Mouse (Mus musculus) intestine, embryonic 16.5 days (tissue): ENCODE measurements at regions not wholly inside any gene's neighbourhood (a gene's known extent, or its start where the extent isn't known, plus 50 kb on each side); places are given as distances from the start of the nearest gene placed in this dataset.

ENCODE experiments used
- ATAC-seq: fragments of 200-750 bp; cut with Nextera tagmentation; 2 replicates; pipeline ENCODE4 v1.8.0; 2017; ENCODE audit warnings: moderate TSS enrichment, moderate library complexity
- H3K27ac ChIP-seq: fragments of 300-500 bp; sonication (generic); 2 replicates; pipeline ENCODE4 v1.5.1; 2014; ENCODE audit warnings: mild to moderate bottlenecking, low read length
- H3K27me3 ChIP-seq: fragments of 300-500 bp; sonication (generic); replicated peaks from 2 replicates; pipeline ENCODE4 v1.6.1; 2014; ENCODE audit warnings: low read length, control low read depth, mixed read lengths; ENCODE audit not compliant: control insufficient read depth, insufficient read depth
- H3K36me3 ChIP-seq: fragments of 300-500 bp; sonication (generic); 2 replicates; pipeline ENCODE4 v1.6.1; 2014; ENCODE audit warnings: low read length, control low read depth; ENCODE audit not compliant: control insufficient read depth, insufficient read depth
- H3K4me1 ChIP-seq: fragments of 300-500 bp; sonication (generic); 2 replicates; pipeline ENCODE4 v1.6.1; 2014; ENCODE audit warnings: low read length, control low read depth, mixed read lengths; ENCODE audit not compliant: control insufficient read depth, insufficient read depth
- H3K4me2 ChIP-seq: fragments of 300-500 bp; sonication (generic); 2 replicates; pipeline ENCODE4 v1.6.1; 2014; ENCODE audit warnings: low read depth, low read length, control low read depth
- H3K4me3 ChIP-seq: fragments of 300-500 bp; sonication (generic); 2 replicates; pipeline ENCODE4 v1.5.1; 2014; ENCODE audit warnings: mild to moderate bottlenecking, low read length
- H3K9ac ChIP-seq: fragments of 300-500 bp; sonication (generic); 2 replicates; pipeline ENCODE4 v1.6.1; 2014; ENCODE audit warnings: low read depth, low read length
- H3K9me3 ChIP-seq: fragments of 300-500 bp; sonication (generic); 2 replicates; pipeline ENCODE4 v1.6.1; 2016; ENCODE audit warnings: low read length, control low read depth; ENCODE audit not compliant: control insufficient read depth
- WGBS: fragments of 180-500 bp; shearing (Covaris S2); extraction: QIAGEN DNeasy Blood & Tissue Kit; methylation state at CpG from one replicate; pipeline ENCODE4 v1.1.7; 2014; 5-methylcytosine and 5-hydroxymethylcytosine counted together

GRCm38 (mm10) chr1:90386792-90387191 lies 183.0 kb downstream of the Ackr3 start:
- no peak overlapping the region for H3K27ac ChIP-seq
- no peak for ATAC-seq
- WGBS: 83% methylated on average over 7 of the region's 7 CpGs

GRCm38 (mm10) chr1:90390422-90390821 lies 186.6 kb downstream of the Ackr3 start:
- WGBS: 57% methylated on average over 7 of the region's 7 CpGs

More at GRCm38 (mm10) chr1:90386792-90387191, 183.0 kb downstream of the Ackr3 start:
- H3K36me3 ChIP-seq: no peaks in the 10 kb centered on the region
- H3K4me2 ChIP-seq: no peak overlapping the region
- H3K9ac ChIP-seq: no peak overlapping the region
- no peaks in the 10 kb centered on the region for H3K9me3 ChIP-seq
- no peaks in the 10 kb centered on the region for H3K4me1 ChIP-seq
- no peaks in the 10 kb centered on the region for H3K27me3 ChIP-seq
- no peak overlapping the region for H3K4me3 ChIP-seq

DNA sequence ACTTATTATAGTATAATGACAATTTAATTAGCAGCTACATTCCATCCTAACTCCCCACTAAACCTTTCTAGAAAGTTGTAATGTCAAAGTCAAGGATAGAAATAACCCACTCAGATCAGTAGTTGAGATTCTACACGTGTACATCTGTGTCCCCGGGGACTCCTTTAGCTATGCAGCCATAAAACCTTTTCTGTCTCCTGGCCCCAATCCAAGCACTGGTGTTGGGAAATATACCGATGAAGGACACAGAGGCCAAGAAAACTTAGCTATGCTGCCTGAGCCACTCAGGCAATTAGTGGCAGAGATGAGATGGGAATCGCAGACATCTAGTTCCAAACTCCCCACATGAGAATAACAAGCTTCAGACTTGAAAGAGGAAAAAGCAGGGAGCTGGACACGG lies 190.1 kb downstream of the Ackr3 start:
- H3K4me2 ChIP-seq: no peak overlapping the region
- no peak for ATAC-seq
- H3K4me1 ChIP-seq: no peaks in the 10 kb centered on the region
- H3K9ac ChIP-seq: no peak overlapping the region
- 58% methylated on average over 5 of the region's 5 CpGs for WGBS
- H3K4me3 ChIP-seq: no peak overlapping the region
- no peaks in the 10 kb centered on the region for H3K36me3 ChIP-seq
- H3K27me3 ChIP-seq: no peaks in the 10 kb centered on the region
- no peaks in the 10 kb centered on the region for H3K9me3 ChIP-seq
- no peak overlapping the region for H3K27ac ChIP-seq

More at GRCm38 (mm10) chr1:90390422-90390821, 186.6 kb downstream of the Ackr3 start:
- ATAC-seq: no peak
- H3K27ac ChIP-seq: no peak overlapping the region
- no peaks in the 10 kb centered on the region for H3K9me3 ChIP-seq
- H3K4me3 ChIP-seq: no peak overlapping the region
- H3K36me3 ChIP-seq: no peaks in the 10 kb centered on the region
- no peaks in the 10 kb centered on the region for H3K4me1 ChIP-seq
- H3K27me3 ChIP-seq: no peaks in the 10 kb centered on the region
- no peak overlapping the region for H3K4me2 ChIP-seq
- H3K9ac ChIP-seq: no peak overlapping the region

- Histone ChIP-seq H3K27me3 (no peaks in the 10 kb centered on the region), H3K4me2 (no peak overlapping the region), H3K9me3 (no peaks in the 10 kb centered on the region), H3K4me1 (no peaks in the 10 kb centered on the region), H3K27ac (no peak overlapping the region), H3K4me3 (no peak overlapping the region), H3K9ac (no peak overlapping the region), H3K36me3 (no peaks in the 10 kb centered on the region)
- ATAC-seq: no peak
- 74% methylated on average over 5 of the region's 5 CpGs for WGBS
Measured at GRCm38 (mm10) chr1:90395331-90396016, 191.7 kb downstream of the Ackr3 start.

DNA sequence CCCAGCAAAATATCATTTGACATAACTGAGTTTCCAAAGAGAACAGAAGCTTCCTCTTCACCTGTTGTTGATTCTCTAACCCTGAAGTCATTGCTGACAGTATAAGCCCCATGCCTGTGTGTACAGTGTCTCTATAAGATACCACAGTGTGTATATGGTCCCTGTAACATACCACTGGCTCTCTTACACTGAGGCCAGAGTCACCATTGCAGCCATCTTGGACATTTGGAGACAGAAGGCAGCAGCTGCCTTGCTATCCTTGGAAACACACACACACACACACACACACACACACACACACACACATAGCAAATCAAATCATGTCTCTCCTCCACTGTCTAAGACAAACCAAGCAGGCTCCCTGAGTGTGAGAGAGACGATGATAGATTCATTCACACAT lies 192.9 kb downstream of the Ackr3 start:
- Histone ChIP-seq H3K4me3 (no peak overlapping the region), H3K9ac (no peak overlapping the region), H3K36me3 (no peaks in the 10 kb centered on the region), H3K27ac (no peak overlapping the region), H3K9me3 (no peaks in the 10 kb centered on the region), H3K27me3 (no peaks in the 10 kb centered on the region), H3K4me2 (no peak overlapping the region), H3K4me1 (no peaks in the 10 kb centered on the region)
- WGBS: 83% methylated on average over 1 of the region's 1 CpGs
- ATAC-seq: no peak

DNA sequence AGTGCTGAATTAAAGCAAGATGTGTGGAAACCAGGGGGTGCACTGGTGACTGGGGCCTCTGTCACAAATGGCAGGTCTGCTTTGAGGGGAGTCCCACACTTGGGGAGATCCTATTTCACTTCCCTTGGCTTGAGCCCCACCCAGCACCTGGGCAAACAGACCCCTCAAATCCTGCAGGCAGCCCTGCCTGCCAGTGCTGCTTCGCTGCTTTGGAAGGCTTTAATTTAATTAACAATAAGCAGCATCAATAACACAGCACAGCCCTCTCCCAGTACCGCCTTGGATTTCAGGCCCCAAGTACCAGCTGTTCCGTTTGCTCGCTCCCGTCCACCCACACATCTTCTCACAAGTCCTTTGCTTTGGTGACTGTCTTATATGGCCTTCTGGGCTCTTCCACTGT lies 193.6 kb downstream of the Ackr3 start:
- H3K27me3 ChIP-seq: no peaks in the 10 kb centered on the region
- H3K9ac ChIP-seq: no peak overlapping the region
- no peaks in the 10 kb centered on the region for H3K36me3 ChIP-seq
- no peaks in the 10 kb centered on the region for H3K9me3 ChIP-seq
- no peak for ATAC-seq
- H3K4me3 ChIP-seq: no peak overlapping the region
- no peak overlapping the region for H3K27ac ChIP-seq
- 69% methylated on average over 5 of the region's 5 CpGs for WGBS
- H3K4me2 ChIP-seq: no peak overlapping the region
- H3K4me1 ChIP-seq: no peaks in the 10 kb centered on the region

DNA sequence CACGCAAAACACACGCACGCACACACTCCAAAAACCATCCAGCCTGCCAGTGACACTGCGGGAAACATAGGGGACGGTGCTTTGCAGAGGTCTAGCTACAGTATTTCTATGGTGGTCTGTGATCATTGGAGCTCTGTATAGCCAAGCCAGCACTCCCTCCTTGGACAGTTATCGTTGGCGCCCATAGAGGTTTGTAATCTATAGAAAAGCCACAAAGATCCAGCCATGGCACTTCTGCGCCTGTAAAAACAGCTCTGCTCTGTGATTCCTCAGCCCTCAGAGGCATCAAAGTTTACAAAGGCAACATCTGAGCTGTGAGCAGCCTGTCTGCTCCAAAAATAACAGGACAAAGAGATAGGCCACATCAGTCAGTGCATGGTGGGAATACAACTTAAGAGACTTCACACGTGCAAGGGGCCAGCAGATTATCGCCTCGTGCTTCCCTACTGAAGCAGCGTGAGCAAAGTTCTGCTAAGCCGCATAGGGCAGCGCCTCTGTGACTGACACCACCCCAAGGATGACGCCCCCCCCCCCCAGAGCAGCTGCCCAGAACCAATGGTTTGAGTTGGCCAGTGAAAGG lies 194.7 kb downstream of the Ackr3 start:
- no peak for ATAC-seq
- Histone ChIP-seq H3K27ac (no peak overlapping the region), H3K36me3 (no peaks in the 10 kb centered on the region), H3K27me3 (no peaks in the 10 kb centered on the region), H3K4me2 (no peak overlapping the region), H3K9me3 (no peaks in the 10 kb centered on the region), H3K9ac (no peak overlapping the region), H3K4me1 (no peaks in the 10 kb centered on the region), H3K4me3 (no peak overlapping the region)
- 90% methylated on average over 15 of the region's 15 CpGs for WGBS

- H3K4me1 ChIP-seq: no peaks in the 10 kb centered on the region
- H3K27me3 ChIP-seq: no peaks in the 10 kb centered on the region
- no peak overlapping the region for H3K4me2 ChIP-seq
- no peaks in the 10 kb centered on the region for H3K36me3 ChIP-seq
- H3K4me3 ChIP-seq: no peak overlapping the region
- no peak overlapping the region for H3K27ac ChIP-seq
- no peak overlapping the region for H3K9ac ChIP-seq
- no peak for ATAC-seq
- 77% methylated on average over 6 of the region's 6 CpGs for WGBS
- no peaks in the 10 kb centered on the region for H3K9me3 ChIP-seq
Measured at GRCm38 (mm10) chr1:90403057-90403456, 199.3 kb downstream of the Ackr3 start.

DNA sequence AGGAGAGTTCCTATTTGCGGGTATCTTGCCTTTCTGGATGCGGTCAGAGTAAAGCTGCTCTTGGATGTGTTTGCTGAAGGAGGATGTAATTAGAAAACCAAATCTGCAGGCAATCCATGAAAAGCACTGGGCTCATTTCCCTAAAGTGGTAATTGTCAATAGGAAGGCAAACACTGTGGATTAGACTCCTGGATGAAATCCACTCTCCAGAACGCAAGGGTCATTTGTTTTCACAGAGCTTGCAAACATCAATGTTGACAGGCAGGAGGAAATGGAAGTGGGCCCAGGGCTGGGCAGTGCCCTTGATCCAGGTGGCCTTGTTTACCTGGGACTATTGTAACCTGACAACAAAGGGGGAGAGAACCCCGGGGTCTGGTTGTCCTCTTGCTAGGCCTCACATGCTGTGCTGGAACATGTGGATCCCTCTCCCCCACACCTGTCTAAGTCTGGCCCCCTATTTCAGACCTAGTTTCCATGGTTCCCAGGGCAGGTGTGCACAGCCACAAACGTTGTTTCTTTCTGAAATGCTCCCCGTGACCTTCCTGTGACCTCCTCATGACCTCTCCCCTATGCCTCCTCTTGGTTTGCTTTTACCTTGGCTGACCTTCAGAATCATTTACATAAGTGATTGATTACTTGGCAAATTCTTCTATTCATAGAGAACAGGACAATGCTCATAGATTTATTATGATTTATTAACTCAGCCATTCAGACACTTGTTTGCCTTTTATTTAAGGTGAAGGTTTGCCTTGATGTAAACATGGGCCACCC lies 197.9 kb upstream of the Cops8 start:
- Histone ChIP-seq H3K4me1 (0 out of 2 replicates have a peak, but pooled peaks cover 4% of the 10 kb centered on the region), H3K4me2 (no peak overlapping the region), H3K9me3 (no peaks in the 10 kb centered on the region), H3K4me3 (no peak overlapping the region), H3K9ac (no peak overlapping the region), H3K27ac (no peak overlapping the region), H3K27me3 (no peaks in the 10 kb centered on the region), H3K36me3 (no peaks in the 10 kb centered on the region)
- 40% methylated on average over 6 of the region's 6 CpGs for WGBS
- no peak for ATAC-seq
